Mouse (Mus musculus): ENCODE results near the gene Dglucy.
A peak's percentile ranks its signal among the peaks of the same experiment; 100 is the strongest.

DNA sequence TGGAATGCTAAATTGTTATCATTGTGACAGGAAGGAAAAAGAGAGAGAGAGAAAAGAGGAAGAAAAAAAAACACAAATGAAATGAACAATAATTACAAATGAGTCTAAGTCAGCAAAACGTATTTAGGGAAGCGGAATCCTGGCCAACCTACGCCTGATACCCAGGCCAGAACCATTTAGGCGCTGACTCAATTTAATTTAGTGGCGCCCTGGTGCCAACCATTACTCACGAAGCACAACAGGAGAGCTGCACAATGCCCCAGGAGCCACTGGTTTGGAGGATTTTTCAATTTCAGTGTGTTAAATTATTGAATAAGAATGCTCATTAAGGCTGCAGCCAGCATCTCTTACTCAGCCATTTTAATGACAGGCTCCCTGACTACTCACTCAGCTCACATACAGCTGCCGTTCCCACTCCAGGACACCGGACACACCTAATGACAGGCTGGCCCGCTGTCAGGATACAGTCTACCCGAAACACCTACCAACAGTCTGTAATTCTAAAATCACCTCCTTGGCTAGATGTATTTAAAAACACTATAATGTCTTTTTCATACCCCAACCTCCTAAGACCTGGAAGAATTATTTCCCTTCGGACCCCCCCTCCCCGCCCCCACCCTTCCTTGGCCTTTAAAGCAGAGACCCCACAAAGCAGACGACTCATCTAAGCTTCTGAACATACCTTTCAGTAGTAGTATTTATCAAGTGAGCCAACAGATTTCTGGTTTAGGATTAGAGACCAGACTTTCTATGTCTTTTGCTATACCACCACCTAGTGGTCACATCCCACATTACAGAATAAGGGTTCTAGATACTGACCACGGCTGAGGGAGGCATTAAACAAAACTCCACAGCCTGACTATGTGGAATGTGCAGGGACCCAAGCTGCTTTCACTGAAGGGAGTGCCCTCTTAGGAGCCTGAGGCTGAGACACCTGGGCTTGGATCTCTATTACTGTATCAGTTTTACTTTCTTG lies 147.1 kb downstream of the Dglucy start:
- TF ChIP-seq CTCF (IDR thresholded peaks at IDR 0.05; ENCODE audit: borderline replicate concordance, insufficient read depth, low read depth, low read length), result peak; percentile 53; the same call in 1 of the 2 replicates
- TF ChIP-seq POLR2A (IDR thresholded peaks at IDR 0.05; ENCODE audit: borderline replicate concordance, insufficient read depth, low read length), result no peak

All from cerebellum, adult 2 months (tissue).